Mouse (Mus musculus) skeletal muscle tissue, adult 2 months (tissue): ENCODE measurements at regions not wholly inside any gene's neighbourhood (a gene's known extent, or its start where the extent isn't known, plus 50 kb on each side); places are given as distances from the start of the nearest gene placed in this dataset.

ENCODE experiments used
- DNase-seq: peaks from one replicate; pipeline ENCODE4 v3.0.0-alpha.2; 2012; ENCODE audit warnings: low read depth, low spot score

GRCm38 (mm10) chr8:8562268-8562667 is 98.8 kb downstream of the Efnb2 start:
- DNase-seq = no peak

DNA sequence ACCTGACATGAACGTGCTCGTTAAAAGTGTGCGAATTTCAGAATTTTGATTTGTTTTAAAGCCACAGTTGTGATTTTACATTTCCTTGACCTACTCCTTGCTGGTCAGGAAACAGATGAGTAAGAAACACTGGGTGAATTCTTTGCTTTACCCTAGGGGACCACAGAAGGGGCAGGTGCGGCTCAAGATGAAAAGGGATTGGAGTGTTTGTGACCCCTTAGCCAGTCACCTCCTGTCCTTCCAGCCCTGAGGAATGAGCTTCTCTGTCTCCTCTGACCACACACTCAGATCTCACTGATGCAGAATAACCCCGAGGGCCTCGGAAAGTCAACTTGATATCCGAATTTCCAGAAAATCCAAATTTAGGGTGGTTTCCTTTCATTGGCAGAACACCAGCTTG is 103.0 kb downstream of the Efnb2 start:
- no peak for DNase-seq

- DNase-seq = no peak
Observed at GRCm38 (mm10) chr8:8556152-8556551, 104.9 kb downstream of the Efnb2 start.

- DNase-seq = no peak
Observed at GRCm38 (mm10) chr8:8554691-8555090, 106.4 kb downstream of the Efnb2 start.

DNA sequence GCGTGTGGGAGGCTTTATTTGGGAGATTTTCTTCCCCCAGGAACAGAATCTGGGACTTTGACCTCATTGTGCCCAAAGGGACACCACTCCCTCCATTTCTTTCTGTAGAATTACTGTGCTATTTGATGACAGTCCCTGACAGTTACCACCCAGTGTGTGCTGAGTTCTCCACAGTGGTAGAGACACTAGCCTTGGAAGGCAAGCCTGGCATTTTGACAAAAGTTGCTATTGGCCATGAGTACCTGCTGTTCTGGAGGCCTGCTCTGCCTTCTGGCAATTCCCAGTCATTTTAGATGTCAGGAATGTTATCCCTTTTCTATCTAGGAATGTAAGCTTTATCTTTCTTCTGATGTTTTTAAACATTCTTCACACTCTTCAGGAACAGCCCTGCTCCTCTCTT is 108.3 kb downstream of the Efnb2 start:
- no peak for DNase-seq

DNA sequence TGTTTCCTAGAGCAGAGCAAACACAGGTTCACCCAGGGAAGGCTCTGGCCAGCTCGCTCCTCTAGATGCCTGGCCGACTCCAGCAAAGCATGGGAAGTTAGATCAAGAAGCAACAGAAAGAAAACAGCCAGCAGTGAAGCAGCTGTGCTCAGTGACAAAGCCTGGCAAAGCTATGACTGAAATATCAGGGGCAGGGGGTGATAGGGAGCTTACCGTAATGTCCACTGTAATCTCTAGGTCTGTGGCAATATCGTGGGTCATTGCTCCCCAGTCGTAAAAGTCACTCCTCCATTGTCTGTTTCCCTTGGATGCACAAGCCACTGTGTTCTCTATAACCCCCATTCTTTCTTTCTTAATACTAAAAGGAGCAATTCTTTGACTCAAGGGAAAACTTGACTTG is 124.4 kb downstream of the Efnb2 start:
- no peak for DNase-seq

DNA sequence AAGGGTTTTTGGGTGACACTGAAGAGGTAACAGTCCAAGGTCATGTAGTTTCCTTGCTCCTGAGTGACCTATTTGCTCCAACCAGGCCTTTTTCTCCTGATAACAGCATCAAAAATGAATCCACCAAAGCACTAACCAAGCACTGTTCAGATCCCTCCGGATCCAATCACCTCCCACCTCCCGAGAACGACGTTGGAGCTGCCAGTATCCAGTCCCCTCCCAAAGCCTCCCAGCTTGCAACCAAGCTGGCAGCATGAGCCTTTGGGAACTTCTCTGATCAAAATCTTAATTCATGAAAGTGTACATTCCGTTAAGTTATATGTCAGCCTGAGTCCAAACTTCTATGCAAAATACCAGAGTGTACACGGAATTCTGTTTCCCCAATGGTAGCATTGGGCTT is 126.3 kb downstream of the Efnb2 start:
- DNase-seq = no peak

DNA sequence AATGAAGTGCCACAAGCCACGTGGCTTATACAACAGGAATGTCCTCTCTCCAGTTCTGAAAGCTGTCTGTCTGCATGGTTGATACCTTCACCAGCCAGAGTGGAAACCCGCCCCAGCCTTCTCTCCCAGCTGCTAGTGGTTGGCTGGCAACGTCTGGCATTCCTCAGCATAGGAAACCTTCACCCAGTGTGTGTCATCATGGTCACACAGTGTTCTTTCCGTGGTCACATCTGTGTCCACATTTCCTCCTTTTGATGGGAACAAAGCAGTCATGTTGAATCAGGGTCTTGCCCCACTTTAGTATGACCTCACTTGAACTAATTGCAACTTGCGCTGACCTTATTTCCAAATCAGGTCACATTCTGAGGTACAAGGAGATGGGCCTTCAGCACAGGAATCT is 128.1 kb downstream of the Efnb2 start:
- no peak for DNase-seq

GRCm38 (mm10) chr8:8530540-8530939 is 130.5 kb downstream of the Efnb2 start:
- no peak for DNase-seq

DNA sequence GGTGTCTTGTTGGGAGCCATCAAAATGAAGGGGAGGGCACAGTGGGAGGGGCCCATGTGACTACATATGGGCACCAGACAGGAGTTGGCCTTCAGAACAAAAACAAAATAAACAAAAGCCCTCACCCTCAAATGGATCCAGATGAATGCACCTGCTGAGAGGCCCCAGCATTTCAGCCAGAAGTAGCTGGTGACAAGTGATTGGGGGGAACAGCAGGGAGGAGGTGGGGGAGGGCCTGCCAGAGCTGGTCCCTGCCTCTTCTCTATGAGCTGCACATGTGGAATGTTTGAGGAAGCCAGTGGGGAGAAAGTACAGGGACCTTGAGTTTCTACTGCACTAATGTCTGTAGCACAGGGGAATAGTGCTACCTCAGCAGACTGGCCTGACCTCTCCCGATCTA is 139.5 kb downstream of the Efnb2 start:
- DNase-seq = no peak

DNA sequence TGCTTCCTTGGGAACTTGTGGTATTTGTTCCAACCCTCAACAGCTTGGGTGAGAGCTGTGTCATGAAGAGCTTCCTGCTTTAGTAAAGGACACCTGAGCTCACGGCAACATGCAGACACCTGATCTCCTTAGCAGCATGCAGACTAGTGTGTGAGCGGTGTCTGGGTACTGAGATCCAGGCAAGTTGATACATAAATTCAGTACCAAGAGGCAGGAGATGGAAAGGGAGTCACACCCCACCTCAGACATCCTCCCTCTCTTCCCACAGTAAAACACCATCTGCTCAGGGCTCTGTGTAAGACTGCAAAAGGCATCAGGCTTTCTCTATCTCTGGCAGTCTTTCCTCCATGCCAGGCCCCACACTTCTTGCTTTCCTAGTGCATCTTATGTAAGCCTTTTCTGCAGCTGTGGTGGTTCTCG is 141.3 kb downstream of the Efnb2 start:
- no peak for DNase-seq

GRCm38 (mm10) chr8:8517599-8517998 is 143.4 kb downstream of the Efnb2 start:
- no peak for DNase-seq

DNA sequence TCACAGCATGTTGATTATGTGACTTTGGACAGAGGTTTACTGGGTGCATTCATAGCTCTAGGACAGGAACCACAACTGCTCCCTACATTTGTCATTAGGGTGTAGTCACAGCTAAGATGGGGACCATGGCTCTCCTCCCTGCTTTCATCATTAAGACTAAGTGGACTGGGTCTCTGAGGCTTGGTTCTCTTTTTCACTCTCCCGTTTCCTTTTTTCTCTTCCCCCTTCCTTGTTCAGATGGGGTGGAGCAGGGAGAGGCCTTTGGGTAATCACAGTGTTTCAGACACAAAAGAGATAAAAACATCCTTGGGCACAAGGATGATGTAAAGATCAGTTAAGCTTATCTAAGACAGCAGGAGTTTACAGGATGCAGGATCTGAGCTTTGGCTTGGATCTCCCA is 144.8 kb downstream of the Efnb2 start:
- no peak for DNase-seq

DNA sequence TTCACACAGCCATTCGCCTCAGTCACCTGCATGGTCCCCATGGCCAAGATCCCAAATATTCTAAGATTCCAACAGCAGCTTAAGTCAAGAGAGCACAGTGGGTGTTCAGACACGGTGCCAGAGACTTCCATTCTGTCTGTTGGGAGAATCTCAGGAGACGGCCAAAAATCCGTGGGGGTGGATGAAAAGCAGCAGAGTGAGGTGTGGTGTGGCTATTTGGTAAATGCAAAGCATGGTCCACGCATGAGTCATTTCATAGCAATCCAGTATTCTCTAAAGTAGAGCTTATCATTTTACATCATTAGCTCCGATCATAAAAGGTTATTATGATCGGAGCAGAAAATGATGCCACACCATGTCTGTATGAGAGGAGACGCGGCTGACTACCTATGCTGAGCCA is 161.1 kb downstream of the Efnb2 start:
- DNase-seq = no peak

DNA sequence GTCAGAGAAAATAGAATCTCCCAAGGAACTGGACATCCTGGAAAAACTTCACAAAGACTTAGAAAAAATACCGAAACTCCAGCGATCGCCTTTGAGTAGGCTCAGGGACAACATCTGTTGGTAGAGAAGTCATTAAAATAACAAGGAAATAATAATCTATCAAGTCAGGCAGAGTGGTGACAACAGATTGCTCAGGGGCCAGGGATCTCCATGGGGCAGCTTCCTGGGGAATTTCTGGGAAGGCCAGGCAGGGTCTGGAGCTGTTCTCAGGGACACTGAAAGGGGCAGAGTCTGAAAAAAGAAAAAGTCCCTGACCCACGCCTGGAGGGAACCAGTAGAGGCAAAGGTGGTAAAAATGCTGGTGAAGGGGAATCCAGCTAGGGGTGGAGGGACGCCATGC is 162.3 kb downstream of the Efnb2 start:
- DNase-seq = no peak

DNA sequence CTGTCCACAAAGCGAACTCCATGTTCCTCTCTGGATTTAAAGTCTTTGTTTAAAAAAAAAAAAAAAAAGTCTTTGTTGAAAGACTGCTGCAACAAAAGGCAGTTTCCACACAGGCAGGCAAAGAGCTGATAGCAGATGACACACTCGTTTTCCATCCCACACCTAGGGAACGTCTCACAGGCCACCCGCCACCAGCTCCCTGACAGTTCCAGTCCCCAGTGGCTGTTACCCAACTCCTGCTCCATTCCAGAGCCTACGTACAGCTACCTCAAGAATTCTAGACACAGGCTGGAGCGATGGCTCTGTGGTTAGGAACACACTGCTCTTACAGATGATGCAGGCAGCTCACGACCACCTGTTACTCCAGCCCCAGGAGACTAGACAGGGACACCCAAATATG is 165.6 kb downstream of the Efnb2 start:
- no peak for DNase-seq

DNA sequence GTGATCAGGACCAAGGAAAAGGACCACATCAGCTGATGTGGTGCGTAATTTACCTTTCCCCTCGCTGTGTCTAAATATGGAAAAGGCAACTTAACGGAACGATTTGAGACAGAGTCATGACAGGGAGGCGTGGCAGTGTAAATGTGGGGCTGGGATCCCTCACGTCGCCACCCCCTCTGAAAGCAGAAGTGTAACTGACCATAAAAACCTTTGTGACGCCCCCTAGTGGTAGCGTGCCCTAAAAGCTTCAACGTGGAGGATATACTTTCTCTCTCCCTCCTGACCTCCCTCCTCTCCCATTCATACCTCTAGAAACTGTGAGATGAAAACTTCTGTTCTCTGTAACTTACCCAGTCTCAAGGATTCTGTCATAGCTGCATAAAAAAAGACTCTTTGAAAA is 166.8 kb downstream of the Efnb2 start:
- DNase-seq = no peak

- no peak for DNase-seq
Observed at GRCm38 (mm10) chr8:8491908-8492307, 169.1 kb downstream of the Efnb2 start.

- no peak for DNase-seq
Observed at GRCm38 (mm10) chr8:8489784-8490183, 171.3 kb downstream of the Efnb2 start.

- peak; percentile 17 for DNase-seq
Observed at GRCm38 (mm10) chr8:8488695-8489571, 172.1 kb downstream of the Efnb2 start.

DNA sequence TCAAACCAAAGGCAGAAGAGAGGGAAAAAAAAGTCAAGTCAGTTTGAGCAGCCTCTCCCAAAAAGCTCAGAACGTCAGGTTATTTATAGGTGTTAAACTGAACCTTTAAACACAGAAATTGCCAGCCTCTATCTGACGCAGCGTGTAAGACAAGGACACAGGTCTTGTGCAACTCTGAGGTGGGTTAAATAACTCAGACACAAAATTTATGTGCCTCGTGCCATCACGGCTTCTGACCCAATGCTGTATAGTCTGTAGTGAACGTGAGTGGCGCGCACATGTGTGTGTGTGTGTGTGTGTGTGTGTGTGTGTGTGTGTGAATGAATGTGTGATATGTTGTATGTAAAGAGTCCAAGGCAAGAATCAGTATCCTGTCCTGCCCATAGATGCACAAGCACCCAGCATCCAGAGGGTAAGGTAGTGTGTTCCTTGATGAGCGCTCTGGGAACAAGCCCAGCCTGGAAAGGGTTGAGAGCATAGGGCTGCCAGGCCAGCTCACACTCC is 172.8 kb downstream of the Efnb2 start:
- DNase-seq = no peak

DNA sequence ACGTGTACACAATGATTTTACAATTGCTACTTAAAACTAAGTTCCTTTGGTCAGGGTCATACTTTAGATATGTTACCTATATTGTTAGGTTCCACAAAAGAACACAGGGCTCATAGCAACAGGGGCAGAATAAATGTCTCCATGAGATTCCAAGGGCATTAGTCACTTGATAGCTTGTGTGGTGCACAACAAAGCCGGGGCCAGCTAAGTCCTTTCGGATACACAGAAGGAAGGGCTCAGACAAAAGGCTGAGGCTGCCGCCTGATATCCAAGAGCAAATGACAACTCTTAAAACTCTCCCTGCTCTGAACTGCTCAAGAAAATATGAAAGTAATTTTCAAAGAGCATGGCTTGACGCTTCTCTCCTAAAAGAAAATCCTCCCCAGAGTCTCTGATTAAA is 173.3 kb downstream of the Efnb2 start:
- no peak for DNase-seq

DNA sequence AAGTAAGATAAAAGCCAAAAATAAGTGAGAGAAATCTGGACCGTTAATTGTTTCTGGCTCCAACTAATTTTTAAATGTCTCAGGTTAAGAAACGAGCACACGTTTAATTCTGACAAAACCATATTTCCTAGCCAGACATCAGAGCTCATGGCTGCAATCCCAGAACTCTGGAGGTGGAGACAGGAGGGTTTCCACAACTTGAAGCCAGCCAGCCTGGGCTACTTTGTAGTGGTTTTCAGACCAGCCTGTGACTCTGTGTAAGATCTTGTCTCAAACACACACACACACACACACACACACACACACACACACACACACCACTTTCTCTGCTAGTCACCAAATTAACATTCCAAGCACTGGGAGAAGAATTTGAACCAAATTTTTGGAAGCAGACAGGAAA is 174.2 kb downstream of the Efnb2 start:
- DNase-seq = no peak

DNA sequence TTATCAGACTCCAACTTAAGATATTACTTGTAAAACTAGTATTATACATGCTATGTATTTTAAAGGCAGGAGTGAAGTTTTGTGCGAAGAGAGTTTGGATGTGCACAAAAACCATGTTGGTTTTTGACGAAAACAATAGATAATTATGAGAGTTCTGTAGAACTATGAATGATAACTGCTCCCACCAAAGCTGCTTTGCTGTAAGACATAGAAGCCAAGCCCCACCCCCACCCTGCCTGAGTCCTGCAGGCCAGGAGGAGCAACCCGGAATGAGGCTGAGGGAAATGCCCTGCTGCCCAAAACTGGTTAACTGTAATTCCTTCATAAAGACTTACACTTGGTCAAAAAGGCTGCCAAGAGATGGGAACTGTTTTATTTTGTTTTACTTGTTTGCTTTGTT is 175.8 kb downstream of the Efnb2 start:
- DNase-seq = no peak
